Mouse (Mus musculus) spleen, adult 2 months (tissue): ENCODE results near the gene Gpr137.

Experiments used
- CTCF ChIP-seq: fragments of 200-500 bp; IDR thresholded peaks from 2 replicates; pipeline ENCODE4 v1.5.1; 2011; ENCODE audit warnings: mild to moderate bottlenecking, inconsistent platforms; ENCODE audit not compliant: insufficient read depth, insufficient read length, insufficient replicate concordance; ENCODE audit errors: extremely low read depth
- POLR2A ChIP-seq: fragments of 200-500 bp; IDR thresholded peaks from 2 replicates; pipeline ENCODE4 v1.6.1; 2011; ENCODE audit warnings: low read depth, low read length, inconsistent platforms

DNA sequence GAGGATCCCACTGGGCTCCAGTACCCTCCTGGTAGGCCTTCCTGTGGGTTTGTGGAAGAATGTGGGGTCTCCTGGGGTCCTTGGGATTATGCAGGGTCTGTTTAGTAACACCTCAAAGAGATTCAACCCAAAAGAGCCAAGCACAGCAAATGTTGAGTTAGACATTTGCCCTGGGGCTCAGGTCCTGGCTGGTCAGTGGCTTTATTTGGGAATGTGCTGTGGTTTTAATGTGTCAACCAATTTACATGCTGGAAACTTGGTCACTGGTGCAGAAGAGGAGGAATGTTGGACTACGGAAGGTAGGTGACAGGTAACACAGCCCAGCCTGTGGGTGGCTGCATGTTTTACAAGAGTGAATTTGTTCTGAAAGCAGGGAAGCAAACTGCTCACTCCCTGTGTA is 39.2 kb downstream of the Gpr137 start:
- TF ChIP-seq CTCF: no peak
- no peak for TF ChIP-seq POLR2A
